Mouse (Mus musculus) ovary, adult 18-20 months (tissue): ENCODE measurements around the gene Vmn2r112.
"Not testable (repeated sequence)": the region's sequence is repeated elsewhere in the genome, so short reads cannot be mapped to it uniquely, and the experiment has no call there.

Source experiments
- DNase-seq: peaks from one replicate; pipeline ENCODE4 v3.0.0; 2022; ENCODE audit warnings: low spot score, mixed read lengths

The Vmn2r112 gene

DNA sequence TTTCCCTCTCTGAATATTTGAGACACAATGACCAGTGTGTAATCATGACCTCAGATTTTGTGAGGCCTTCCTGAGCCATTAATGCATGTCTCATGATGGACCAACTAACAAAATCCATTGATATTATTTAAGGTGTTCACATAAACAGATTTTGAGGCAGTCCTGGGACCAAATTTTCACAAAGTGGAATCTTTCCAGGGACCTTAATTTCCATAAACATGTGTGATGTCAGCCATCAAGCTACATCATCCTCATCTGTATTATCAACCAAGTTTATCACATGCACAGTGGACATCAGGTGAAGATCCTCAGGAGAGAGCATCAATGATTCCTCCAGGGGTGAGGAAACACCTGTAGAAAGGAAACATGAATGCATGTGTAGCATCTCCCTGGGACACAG, at the start of gene Vmn2r112:
TSS of gene Vmn2r112 (plus strand) at position 301 of the 400 bp plus-strand sequence.
- DNase-seq = not testable (repeated sequence)

DNA sequence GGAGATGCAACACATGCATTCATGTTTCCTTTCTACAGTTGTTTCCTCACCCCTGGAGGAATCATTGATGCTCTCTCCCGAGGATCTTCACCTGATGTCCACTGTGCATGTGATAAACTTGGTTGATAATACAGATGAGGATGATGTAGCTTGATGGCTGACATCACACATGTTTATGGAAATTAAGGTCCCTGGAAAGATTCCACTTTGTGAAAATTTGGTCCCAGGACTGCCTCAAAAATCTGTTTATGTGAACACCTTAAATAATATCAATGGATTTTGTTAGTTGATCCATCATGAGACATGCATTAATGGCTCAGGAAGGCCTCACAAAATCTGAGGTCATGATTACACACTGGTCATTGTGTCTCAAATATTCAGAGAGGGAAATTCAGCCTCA, 27.4 kb upstream of the Vmn2r112 start, which contains the start of gene Vmn2r111:
TSS of gene Vmn2r111 (minus strand) at position 101 of the 400 bp plus-strand sequence.
- not testable (repeated sequence) for DNase-seq

DNA sequence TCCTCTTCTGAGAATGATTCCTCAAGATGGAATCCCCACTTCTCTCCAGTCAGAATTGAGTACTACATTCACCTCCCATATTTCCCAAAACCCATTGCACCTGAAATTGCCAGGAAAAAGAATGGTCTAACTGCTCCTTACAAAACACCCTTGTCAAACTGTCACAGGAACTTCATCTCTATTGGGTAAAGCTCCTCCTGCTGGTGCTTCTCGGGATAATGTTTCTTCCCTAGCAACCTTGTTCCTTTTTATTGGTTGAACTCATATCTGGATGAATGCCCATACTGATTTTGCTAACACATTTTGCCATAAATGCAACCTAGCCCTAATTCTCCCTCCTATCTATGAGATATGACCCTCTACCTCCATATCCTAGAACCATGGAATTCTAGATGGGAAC, 29.9 kb downstream of the Vmn2r112 start:
- DNase-seq = no peak
